Mouse (Mus musculus) v-Abl transformed pro-B cells (cell line): ENCODE results near the gene Zfp235.

Experiments
- in situ Hi-C, 2 experiments: fragments of 400-800 bp; cut with MboI; formaldehyde crosslinking; loops; one replicate each; pipeline ENCODE4 v1.15.1; 2025; ENCODE audit not compliant: unreplicated experiment in 2 of 2

Gene Zfp235

DNA sequence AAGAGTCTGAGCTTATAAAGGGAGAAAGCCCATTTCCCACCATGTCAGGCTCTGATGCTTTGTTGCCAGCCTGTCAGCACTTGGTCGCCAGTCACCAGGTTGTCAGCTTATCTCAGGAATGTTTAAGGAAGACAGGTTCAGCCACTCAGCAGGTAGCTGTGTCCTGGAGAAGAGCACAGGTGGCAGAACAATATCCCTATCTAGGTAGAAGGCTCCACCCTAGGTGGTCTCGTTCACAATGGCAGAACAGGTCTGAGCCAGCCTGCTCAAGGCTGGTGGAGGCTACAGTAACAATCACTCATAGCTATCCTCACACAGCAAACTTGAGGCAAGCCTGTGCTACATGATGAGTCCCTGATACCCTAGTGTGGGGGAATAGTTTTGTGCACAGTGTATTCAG is 57.4 kb downstream of the Zfp235 start:
- in situ Hi-C loops = no loop called here
